29 mouse cellular contexts compared by ENCODE assay signal in the genomic region with DNA sequence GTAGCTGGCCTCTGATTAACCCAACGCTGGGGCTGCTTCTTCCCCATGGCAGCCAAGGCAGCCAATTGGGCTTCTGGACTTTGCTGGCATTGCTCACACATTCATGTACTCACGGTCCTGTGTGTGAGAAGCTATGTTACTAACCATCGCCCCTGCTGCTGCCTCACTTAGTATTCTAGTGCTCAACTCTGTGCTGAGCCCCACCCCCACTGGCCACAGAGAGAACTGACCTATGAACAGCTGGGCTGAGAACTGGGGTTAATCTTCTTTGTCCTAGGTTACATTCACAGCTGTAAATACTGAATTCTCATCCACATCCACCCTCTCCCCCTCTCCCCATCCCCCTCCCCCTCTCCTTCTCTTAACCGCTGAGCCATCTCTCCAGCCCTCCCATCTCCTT. TPM values are rescaled to one million over a fixed set of nuclear protein-coding genes. Genes with fewer than 3 reads are reported as not detected.
"Had no signal": no experiment of that assay in that cellular context is flagged by ENCODE, and none has a peak within 500 bp of the region (broad histone marks: within the 10 kb centered on the region; RNA-seq: fewer than 3 reads in every experiment).

No protein-coding gene starts in this region.

- H3K9ac ChIP-seq: kidney, embryonic 15.5 days; limb, embryonic 12.5 days; limb, embryonic 15.5 days; liver, embryonic 15.5 days; lung, embryonic 14.5 days; midbrain, embryonic 15.5 days; neural tube, embryonic 13.5 days; stomach, embryonic 15.5 days had no signal

- H3K4me2 ChIP-seq: kidney, embryonic 15.5 days; limb, embryonic 12.5 days; limb, embryonic 15.5 days; liver, embryonic 15.5 days; lung, embryonic 14.5 days; midbrain, embryonic 15.5 days; neural tube, embryonic 13.5 days; stomach, embryonic 15.5 days had no signal

- H3K4me1 ChIP-seq: limb, embryonic 12.5 days; limb, embryonic 15.5 days; midbrain, embryonic 15.5 days; neural tube, embryonic 13.5 days; stomach, embryonic 15.5 days had no signal

- ATAC-seq: intestine, postnatal 0 days; lung, postnatal 0 days; midbrain, embryonic 15.5 days had no signal

- H3K27ac ChIP-seq: kidney, embryonic 15.5 days; left cerebral cortex, adult 2 months; limb, embryonic 12.5 days; limb, embryonic 15.5 days; macrophage; midbrain, embryonic 15.5 days; neural tube, embryonic 13.5 days; stomach, embryonic 15.5 days had no signal

- H3K27me3 ChIP-seq: kidney, embryonic 15.5 days; limb, embryonic 12.5 days; limb, embryonic 15.5 days; liver, embryonic 15.5 days; midbrain, embryonic 15.5 days; neural tube, embryonic 13.5 days; stomach, embryonic 15.5 days had no signal

- H3K36me3 ChIP-seq: kidney, embryonic 15.5 days; limb, embryonic 12.5 days; limb, embryonic 15.5 days; liver, embryonic 15.5 days; midbrain, embryonic 15.5 days; neural tube, embryonic 13.5 days; stomach, embryonic 15.5 days had no signal

- H3K9me3 ChIP-seq: kidney, embryonic 15.5 days; limb, embryonic 12.5 days; limb, embryonic 15.5 days; liver, embryonic 15.5 days; midbrain, embryonic 15.5 days; neural tube, embryonic 13.5 days; stomach, embryonic 15.5 days had no signal

- H3K4me3 ChIP-seq: kidney, embryonic 15.5 days; left cerebral cortex, adult 2 months; limb, embryonic 12.5 days; limb, embryonic 15.5 days; liver, embryonic 15.5 days; midbrain, embryonic 15.5 days; myocyte; neural tube, embryonic 13.5 days; stomach, embryonic 15.5 days had no signal

- DNase-seq: kidney, adult 8-10 months; kidney, postnatal 10 days; kidney, postnatal 36 days; layer of hippocampus, postnatal 36 days; left cerebral cortex, postnatal 4 days; lung, embryonic 14.5 days; retina, postnatal 1 day; right cerebral cortex, postnatal 25 days; spleen, adult 18-20 months; thymus, postnatal 25 days had no signal

RNA-seq across cellular contexts. Expression of gene Ahsg, which starts 2.2 kb away (rescaled TPM):
- total RNA-seq: layer of hippocampus, adult 8-10 months; layer of hippocampus, postnatal 10 days; layer of hippocampus, postnatal 36 days; left cerebral cortex, adult 2 months; left cerebral cortex, postnatal 10 days; left cerebral cortex, postnatal 4 days; megakaryocyte, adult 5-6 weeks; monocyte, adult 5-6 weeks; neutrophil, adult 5-6 weeks had no signal
- polyA plus RNA-seq: macrophage; midbrain, embryonic 15.5 days; myocyte; thymus, postnatal 0 days had no signal

RNA-seq across cellular contexts. Expression of gene Fetub, which starts 29.3 kb away (rescaled TPM):
- total RNA-seq: layer of hippocampus, postnatal 36 days; left cerebral cortex, adult 2 months; left cerebral cortex, postnatal 4 days; megakaryocyte, adult 5-6 weeks; monocyte, adult 5-6 weeks; neutrophil, adult 5-6 weeks had no signal
- polyA plus RNA-seq: intestine, postnatal 0 days; limb, embryonic 12.5 days; lung, embryonic 14.5 days; macrophage; midbrain, embryonic 15.5 days; neural tube, embryonic 13.5 days had no signal
